Mouse (Mus musculus): ENCODE measurements around the gene Prr23a1.

Gene Prr23a1

GRCm38 (mm10) chr9:98842117-98842516 is at the start of gene Prr23a1:
Gene Prr23a1 (plus strand): TSS chr9:98842503.
- DNase-seq (ENCODE audit: low spot score in 2 of 2) = no peak

DNA sequence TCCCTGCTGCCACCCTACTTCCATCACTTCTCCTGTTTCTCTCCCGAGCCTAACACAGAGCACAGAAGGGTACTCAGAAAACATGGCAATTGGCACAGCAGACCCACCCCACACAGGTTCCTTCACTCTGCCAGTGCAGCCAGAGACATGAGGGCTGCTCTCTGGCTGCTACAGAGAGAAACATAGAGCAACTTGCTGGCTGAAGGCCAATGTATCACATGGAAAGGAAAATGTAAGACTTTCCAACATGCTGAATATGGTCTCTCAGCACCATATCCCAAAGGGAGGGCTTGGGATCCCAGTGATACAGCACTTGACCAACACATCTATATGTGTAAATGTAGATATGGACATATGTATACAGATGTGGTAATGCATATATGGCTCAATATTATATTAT is 43.3 kb upstream of the Prr23a1 start:
- DNase-seq (ENCODE audit: low spot score in 2 of 2) = no peak

DNA sequence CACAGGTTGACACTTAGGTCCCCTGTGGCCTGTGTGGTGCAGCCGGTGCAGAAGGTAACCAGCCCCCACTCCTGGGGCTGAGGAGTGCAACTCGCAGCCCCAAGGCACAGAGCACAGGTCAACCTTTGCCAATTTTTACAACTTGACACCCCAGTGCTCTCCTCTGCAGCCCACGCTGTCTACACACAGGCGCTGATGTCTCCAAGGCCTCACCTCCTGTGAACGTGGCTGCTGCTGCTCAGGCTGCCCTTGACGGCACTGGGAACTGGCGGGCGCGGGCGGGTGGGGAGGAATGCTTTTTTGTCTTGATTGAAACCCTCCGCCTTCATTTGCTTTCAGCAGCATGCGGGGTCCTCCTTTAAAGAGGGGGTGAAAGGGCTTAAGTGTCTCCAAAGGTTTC is 38.3 kb upstream of the Prr23a1 start:
- no peak for DNase-seq (ENCODE audit: low spot score in 2 of 2)

DNA sequence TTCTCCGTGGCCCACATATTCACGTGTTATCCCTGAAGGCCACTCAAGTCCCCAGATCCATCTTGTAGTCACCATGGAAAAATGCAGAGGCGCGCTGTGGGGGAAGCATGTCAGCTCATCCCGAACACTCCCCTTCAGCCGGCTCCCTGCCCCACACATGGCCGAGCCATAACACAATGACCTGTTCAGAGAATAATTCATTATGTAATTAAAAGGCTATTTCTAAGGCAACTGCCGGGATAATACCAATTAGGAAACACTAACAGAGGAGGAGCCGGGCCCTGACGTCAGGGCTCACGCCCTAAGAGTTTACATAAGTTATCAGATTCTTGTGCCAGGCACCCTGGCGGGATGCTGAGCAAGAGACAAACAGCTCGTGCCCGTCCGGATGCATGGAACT is 36.8 kb upstream of the Prr23a1 start:
- no peak for DNase-seq (ENCODE audit: low spot score in 2 of 2)

GRCm38 (mm10) chr9:98805934-98806333 is 36.4 kb upstream of the Prr23a1 start:
- no peak for DNase-seq (ENCODE audit: low spot score in 2 of 2)

DNA sequence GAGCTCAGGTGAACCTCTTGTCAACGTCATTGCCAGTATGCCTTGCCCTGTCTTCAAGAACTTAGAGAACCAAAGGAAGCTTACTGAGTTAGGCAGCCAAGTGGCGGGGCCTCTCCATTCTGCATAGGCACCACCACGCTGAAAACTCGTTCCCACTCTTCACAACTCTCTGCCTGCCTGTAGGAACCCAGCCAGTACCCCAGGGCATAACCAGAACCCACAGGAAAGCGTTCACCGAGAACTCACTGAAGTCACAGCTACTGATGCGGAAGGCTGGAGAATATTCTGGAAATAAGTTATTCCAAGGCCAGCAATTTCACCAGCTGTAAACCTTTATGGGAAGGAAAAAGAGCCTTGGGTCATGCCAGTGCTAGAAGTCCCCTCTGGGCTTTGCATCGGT is 34.7 kb upstream of the Prr23a1 start:
- no peak for DNase-seq (ENCODE audit: low spot score in 2 of 2)

DNA sequence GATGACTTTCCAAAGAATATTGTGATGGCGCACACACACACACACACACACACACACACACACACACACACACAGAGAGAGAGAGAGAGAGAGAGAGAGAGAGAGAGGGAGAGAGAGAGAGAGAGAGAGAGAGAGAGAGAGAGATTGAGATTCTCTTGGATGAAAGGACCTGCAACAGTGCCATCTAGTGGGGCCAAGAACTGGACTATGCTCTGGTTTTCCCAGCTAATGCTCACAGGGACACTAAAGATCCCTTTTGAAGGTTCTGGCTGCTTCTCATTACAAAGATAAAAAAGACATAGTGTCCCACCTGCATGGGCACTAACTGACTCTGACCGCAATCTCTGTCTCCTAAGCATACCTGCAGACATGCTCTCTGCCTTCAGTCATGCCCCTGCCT is 32.8 kb upstream of the Prr23a1 start:
- DNase-seq (ENCODE audit: low spot score in 2 of 2) = peak in 1 of 2 experiments; percentile 27

DNA sequence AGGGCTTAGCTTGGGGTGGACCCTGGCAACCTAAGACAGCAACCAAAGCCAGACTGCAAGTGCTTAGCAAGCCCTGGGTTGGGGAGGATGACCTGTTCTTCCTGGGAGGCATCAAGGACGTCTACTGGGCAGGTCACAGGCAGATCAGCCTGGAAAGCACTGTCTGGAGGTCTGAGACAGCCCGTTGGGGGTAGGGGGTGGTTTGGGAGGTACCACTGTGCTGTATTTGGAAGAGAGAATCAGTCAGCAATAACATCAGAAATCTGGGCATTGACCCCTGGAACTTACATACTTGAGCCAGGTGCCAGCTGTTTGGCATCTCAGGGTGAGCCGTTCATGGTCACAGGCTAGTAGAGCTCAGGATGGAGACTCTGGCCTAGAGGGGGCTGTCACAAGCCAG is 26.2 kb upstream of the Prr23a1 start:
- DNase-seq (ENCODE audit: low spot score in 2 of 2) = no peak

- no peak for DNase-seq (ENCODE audit: low spot score in 2 of 2)
Observed at GRCm38 (mm10) chr9:98817592-98817991, 24.7 kb upstream of the Prr23a1 start.

DNA sequence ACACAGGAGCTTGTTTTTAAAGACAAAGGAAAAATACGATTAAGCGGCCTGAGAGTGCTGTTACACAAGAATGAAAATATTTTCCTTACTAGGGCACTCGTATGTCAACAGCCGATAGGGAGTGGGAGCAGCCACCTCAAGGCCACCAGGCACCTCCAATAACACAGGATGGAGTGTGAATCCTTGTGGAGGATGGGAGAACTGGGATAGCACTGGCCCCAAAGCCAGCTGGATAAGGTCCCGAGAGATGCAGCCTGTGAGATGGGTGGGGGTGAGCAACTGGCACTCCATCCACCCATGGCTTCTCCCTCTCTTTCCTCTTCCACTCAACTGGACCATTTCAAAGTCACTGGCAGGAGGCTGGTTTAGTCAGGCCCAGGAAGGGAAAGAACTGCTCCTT is 23.3 kb upstream of the Prr23a1 start:
- no peak for DNase-seq (ENCODE audit: low spot score in 2 of 2)

DNA sequence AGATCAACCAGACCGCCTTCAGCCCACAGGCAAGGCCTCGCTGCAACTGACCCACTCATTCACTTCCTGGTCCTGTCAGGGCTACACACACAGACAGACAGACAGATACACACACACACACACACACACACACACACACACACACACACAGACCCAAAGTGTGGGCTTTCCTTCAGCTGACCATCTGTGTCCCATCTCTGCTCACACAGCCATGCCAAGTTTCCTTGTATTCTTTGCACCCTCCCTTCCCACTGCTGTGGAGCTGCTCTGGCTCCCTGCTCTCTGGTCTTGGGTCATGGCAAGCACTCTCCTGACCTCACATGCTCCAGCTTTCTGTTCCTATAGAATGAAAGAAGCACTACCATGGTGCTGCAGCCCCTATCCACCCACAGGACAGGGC is 22.8 kb upstream of the Prr23a1 start:
- DNase-seq (ENCODE audit: low spot score in 2 of 2) = no peak

- no peak for DNase-seq (ENCODE audit: low spot score in 2 of 2)
Observed at GRCm38 (mm10) chr9:98820461-98820860, 21.8 kb upstream of the Prr23a1 start.

- no peak for DNase-seq (ENCODE audit: low spot score in 2 of 2)
Observed at GRCm38 (mm10) chr9:98821067-98821466, 21.2 kb upstream of the Prr23a1 start.

GRCm38 (mm10) chr9:98823805-98824204 is 18.5 kb upstream of the Prr23a1 start:
- no peak for DNase-seq (ENCODE audit: low spot score in 2 of 2)

DNA sequence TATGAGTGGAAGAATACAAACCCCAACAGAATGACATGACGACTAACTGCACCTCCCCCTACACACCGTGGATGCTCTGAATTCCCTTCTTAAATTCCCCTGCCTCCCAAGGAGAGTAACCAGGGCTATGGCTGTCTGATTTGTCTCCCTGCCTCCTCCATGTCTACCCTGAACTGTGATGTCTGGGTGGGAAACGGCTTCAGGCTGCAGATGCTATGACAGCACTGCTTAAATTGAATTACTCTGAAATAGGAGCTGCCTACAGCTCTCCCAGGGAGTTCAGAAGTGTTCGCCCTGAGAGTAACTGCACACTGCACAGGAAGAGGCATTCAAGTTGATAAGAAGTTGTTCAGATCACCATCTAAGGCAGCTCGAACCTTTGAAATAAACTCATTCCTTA is 12.8 kb upstream of the Prr23a1 start:
- no peak for DNase-seq (ENCODE audit: low spot score in 2 of 2)

GRCm38 (mm10) chr9:98837537-98838074 is 4.7 kb upstream of the Prr23a1 start:
- DNase-seq (ENCODE audit: low spot score in 2 of 2) = no peak

GRCm38 (mm10) chr9:98856210-98856609 is 13.9 kb downstream of the Prr23a1 start, which contains the start of gene Prr23a2:
Gene Prr23a2 (plus strand): TSS chr9:98856494.
- no peak for DNase-seq (ENCODE audit: low spot score in 2 of 2)

- DNase-seq (ENCODE audit: low spot score in 2 of 2) = no peak
Observed at GRCm38 (mm10) chr9:98863463-98863862, 21.2 kb downstream of the Prr23a1 start.

GRCm38 (mm10) chr9:98864571-98864970 is 22.3 kb downstream of the Prr23a1 start, which contains the start of gene Prr23a3:
Gene Prr23a3 (plus strand): TSS chr9:98864767.
- DNase-seq (ENCODE audit: low spot score in 2 of 2) = no peak

Measured in frontal cortex, postnatal 10 days (tissue).